ENCODE assay signal across 13 mouse cellular contexts in the genomic region with DNA sequence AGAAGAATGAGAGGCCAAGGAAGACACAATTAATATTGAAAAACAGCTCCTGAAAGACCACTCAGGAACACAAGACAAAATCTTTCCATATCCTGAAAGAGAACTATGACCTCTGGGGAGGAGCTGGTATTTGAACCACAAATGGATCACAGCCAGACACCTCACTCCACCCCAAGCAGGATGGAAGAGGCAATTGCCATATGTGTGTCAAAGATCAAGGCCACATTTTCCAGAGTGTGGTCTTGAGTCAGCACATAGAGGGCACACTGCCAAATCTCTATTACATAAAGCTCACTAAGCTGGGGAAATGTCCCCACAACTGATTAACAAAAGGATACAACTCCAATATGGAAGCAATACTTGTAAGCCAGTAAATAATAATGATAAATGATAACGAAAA. TPM values are rescaled to one million over a fixed set of nuclear protein-coding genes. Genes with fewer than 3 reads are reported as not detected.
A peak's percentile ranks its signal among the peaks of the same experiment; 100 is the strongest.
DNase-seq lines count a peak whose midpoint lies in the region; ATAC-seq and TF ChIP-seq lines count a peak whose summit lies in the region.
"Had no signal": no experiment of that assay in that cellular context is flagged by ENCODE, and none has a peak within 500 bp of the region (broad histone marks: within the 10 kb centered on the region; RNA-seq: fewer than 3 reads in every experiment).

No protein-coding gene starts in this region.

- WGBS in kidney, embryonic 16.5 days, result 92% methylated on average over 1 of the region's 1 CpGs
- WGBS in intestine, postnatal 0 days, result 68% methylated on average over 1 of the region's 1 CpGs

- TF ChIP-seq CTCF in intestine, postnatal 0 days (IDR thresholded peaks at IDR 0.05; ENCODE audit: low read depth), result no peak

- no peak overlapping the region for H3K27ac ChIP-seq in kidney, embryonic 16.5 days (ENCODE audit: low read length)
- no peak overlapping the region for H3K27ac ChIP-seq in intestine, postnatal 0 days (ENCODE audit: low read depth, low read length)
- H3K27ac ChIP-seq: gastrocnemius, adult 2 months; heart, embryonic 13.5 days; macrophage had no signal

- H3K4me2 ChIP-seq in kidney, embryonic 16.5 days (replicated peaks; ENCODE audit: low read depth, low read length), result no peak overlapping the region
- H3K4me2 ChIP-seq in intestine, postnatal 0 days (replicated peaks; ENCODE audit: low read depth), result no peak overlapping the region
- H3K4me2 ChIP-seq: heart, embryonic 13.5 days had no signal

- no peaks in the 10 kb centered on the region for H3K9me3 ChIP-seq in kidney, embryonic 16.5 days (ENCODE audit: low read length)
- no peaks in the 10 kb centered on the region for H3K9me3 ChIP-seq in intestine, postnatal 0 days (ENCODE audit: control insufficient read depth)
- H3K9me3 ChIP-seq: heart, embryonic 13.5 days had no signal

- peak; percentile 41 for DNase-seq in kidney, adult 18-20 months
- DNase-seq in 3T3-L1 (ENCODE audit: low read depth, low spot score), result peak; percentile 96
- DNase-seq in adrenal gland, adult 8-10 months, result peak; percentile 63
- DNase-seq in B cell, adult 2 months, result no peak
- no peak for DNase-seq in frontal cortex, postnatal 10 days (ENCODE audit: low spot score in 2 of 2)
- DNase-seq in urinary bladder, postnatal 14 days (ENCODE audit: low spot score), result no peak
- DNase-seq: gastrocnemius, adult 2 months; spleen, adult 18-20 months; thymus, adult 2 months had no signal

- H3K36me3 ChIP-seq in kidney, embryonic 16.5 days (ENCODE audit: insufficient read depth, low read length), result no peaks in the 10 kb centered on the region
- no peaks in the 10 kb centered on the region for H3K36me3 ChIP-seq in intestine, postnatal 0 days (ENCODE audit: control insufficient read depth, insufficient read depth)
- H3K36me3 ChIP-seq: heart, embryonic 13.5 days had no signal

- no peaks in the 10 kb centered on the region for H3K4me1 ChIP-seq in kidney, embryonic 16.5 days (ENCODE audit: insufficient read depth, low read length)
- H3K4me1 ChIP-seq in intestine, postnatal 0 days (replicated peaks; ENCODE audit: control insufficient read depth, insufficient read depth, low read length), result no peaks in the 10 kb centered on the region

- no peak overlapping the region for H3K9ac ChIP-seq in kidney, embryonic 16.5 days (replicated peaks; ENCODE audit: low read length)
- no peak overlapping the region for H3K9ac ChIP-seq in intestine, postnatal 0 days (ENCODE audit: low read depth, low read length)
- H3K9ac ChIP-seq: heart, embryonic 13.5 days had no signal

- no peak overlapping the region for H3K4me3 ChIP-seq in kidney, embryonic 16.5 days (ENCODE audit: low read length)
- H3K4me3 ChIP-seq in intestine, postnatal 0 days (ENCODE audit: low read depth, low read length), result no peak overlapping the region
- H3K4me3 ChIP-seq: gastrocnemius, adult 2 months; heart, embryonic 13.5 days had no signal

- ATAC-seq in kidney, embryonic 16.5 days (ENCODE audit: low FRiP score, low TSS enrichment), result no peak
- ATAC-seq in intestine, postnatal 0 days, result peak; percentile 84

- no peaks in the 10 kb centered on the region for H3K27me3 ChIP-seq in kidney, embryonic 16.5 days (ENCODE audit: insufficient read depth, low read length)
- no peaks in the 10 kb centered on the region for H3K27me3 ChIP-seq in intestine, postnatal 0 days (replicated peaks; ENCODE audit: control insufficient read depth, insufficient read depth, low read length)
- H3K27me3 ChIP-seq: heart, embryonic 13.5 days had no signal

RNA-seq across cellular contexts. Expression of gene Abcd3, which starts 59.5 kb away (rescaled TPM):
- 77.1 and 82.6 TPM in 2 replicates for polyA plus RNA-seq in kidney, embryonic 16.5 days (2015; fragmentation: Nextera tagmentation; extraction: Ambion mirVana)
- 10 to 100 TPM; 73.7 to 90.3 (median 78.7) TPM for total RNA-seq in adrenal gland, adult 8-10 months (2022)
- 46.9 and 53.0 TPM in 2 replicates for polyA plus RNA-seq in intestine, postnatal 0 days (2015; fragmentation: Nextera tagmentation; extraction: Ambion mirVana)

Comparison
In these comparisons a context has a peak if more than half of its experiments do, and no peak if none do; other contexts are left out.
1. DNase-seq: peak in kidney, adult 18-20 months (single experiment), 3T3-L1 (single experiment) and adrenal gland, adult 8-10 months (single experiment); none in B cell, adult 2 months (0 of 2), frontal cortex, postnatal 10 days (0 of 2) and urinary bladder, postnatal 14 days (single experiment).